Mouse (Mus musculus) MEL (cell line): ENCODE measurements at regions not wholly inside any gene's neighbourhood (a gene's known extent, or its start where the extent isn't known, plus 50 kb on each side); places are given as distances from the start of the nearest gene placed in this dataset.

Experiments
- CHD1 ChIP-seq: IDR thresholded peaks from 2 replicates; pipeline ENCODE4 v1.6.1; 2012; ENCODE audit warnings: low read depth, mild to moderate bottlenecking, inconsistent platforms, low read length, improper control_type of control experiment
- CHD2 ChIP-seq: IDR thresholded peaks from 2 replicates; pipeline ENCODE4 v1.6.1; 2011; ENCODE audit warnings: low read length, improper control_type of control experiment
- CTCF ChIP-seq, 3 experiments: IDR thresholded peaks in 2 of 3; conservative IDR thresholded peaks in 1 of 3; 2 replicates each; pipeline ENCODE4 v1.5.1; 2011 to 2012; ENCODE audit warnings: low read length in 3 of 3, low read depth in 2 of 3, mild to moderate bottlenecking in 2 of 3, improper control_type of control experiment in 1 of 3, inconsistent platforms in 1 of 3, mixed read lengths in 1 of 3, moderate library complexity in 1 of 3; ENCODE audit not compliant: control insufficient read depth in 1 of 3, insufficient read depth in 1 of 3, poor library complexity in 1 of 3, severe bottlenecking in 1 of 3
- MAFK ChIP-seq: IDR thresholded peaks from 2 replicates; pipeline ENCODE4 v1.6.1; 2011; ENCODE audit warnings: low read depth, mild to moderate bottlenecking, low read length, improper control_type of control experiment, borderline replicate concordance
- POLR2A ChIP-seq, 2 experiments: IDR thresholded peaks; 2 replicates each; pipeline ENCODE4 v1.6.1; 2011 to 2012; ENCODE audit warnings: low read length in 2 of 2, mild to moderate bottlenecking in 2 of 2, control low read depth in 1 of 2, improper control_type of control experiment in 1 of 2, low read depth in 1 of 2, moderate library complexity in 1 of 2; ENCODE audit not compliant: control insufficient read depth in 1 of 2, insufficient read depth in 1 of 2, poor library complexity in 1 of 2
- RCOR1 ChIP-seq: IDR thresholded peaks from 2 replicates; pipeline ENCODE4 v1.6.1; 2012; ENCODE audit warnings: low read depth, mild to moderate bottlenecking, inconsistent platforms, low read length, improper control_type of control experiment
- TAL1 ChIP-seq: IDR thresholded peaks from 2 replicates; pipeline ENCODE4 v1.6.1; 2012; ENCODE audit warnings: mild to moderate bottlenecking, inconsistent platforms, low read length, moderate library complexity, mixed read lengths
- ZNF384 ChIP-seq: IDR thresholded peaks from 2 replicates; pipeline ENCODE4 v1.6.1; 2012; ENCODE audit warnings: low read depth, mild to moderate bottlenecking, inconsistent platforms, low read length, improper control_type of control experiment

GRCm38 (mm10) chr11:79764026-79764425 is 173.0 kb downstream of the Rab11fip4 start:
- TF ChIP-seq ZNF384 (no peak), POLR2A (IDR thresholded peaks at IDR 0.05; ENCODE audit: control insufficient read depth in 1 of 2, insufficient read depth in 1 of 2, low read depth in 1 of 2, low read length in 2 of 2, poor library complexity in 1 of 2) (no peak), CHD1 (no peak), CTCF (IDR thresholded peaks at IDR 0.05 in 2 of 3, conservative IDR thresholded peaks at IDR 0.05 in 1 of 3; ENCODE audit: control insufficient read depth in 1 of 3, insufficient read depth in 1 of 3, low read depth in 2 of 3, low read length in 3 of 3, poor library complexity in 1 of 3, severe bottlenecking in 1 of 3) (no peak), CHD2 (no peak), TAL1 (no peak), RCOR1 (no peak), MAFK (no peak)
